Mouse (Mus musculus): ENCODE results near the gene Zbtb16. TPM values are rescaled to one million over a fixed set of nuclear protein-coding genes. Genes with fewer than 3 reads are reported as not detected.

Zbtb16 gene
- 2.2 and 4.0 TPM in 2 replicates for polyA plus RNA-seq (2012; rRNA removed)

DNA sequence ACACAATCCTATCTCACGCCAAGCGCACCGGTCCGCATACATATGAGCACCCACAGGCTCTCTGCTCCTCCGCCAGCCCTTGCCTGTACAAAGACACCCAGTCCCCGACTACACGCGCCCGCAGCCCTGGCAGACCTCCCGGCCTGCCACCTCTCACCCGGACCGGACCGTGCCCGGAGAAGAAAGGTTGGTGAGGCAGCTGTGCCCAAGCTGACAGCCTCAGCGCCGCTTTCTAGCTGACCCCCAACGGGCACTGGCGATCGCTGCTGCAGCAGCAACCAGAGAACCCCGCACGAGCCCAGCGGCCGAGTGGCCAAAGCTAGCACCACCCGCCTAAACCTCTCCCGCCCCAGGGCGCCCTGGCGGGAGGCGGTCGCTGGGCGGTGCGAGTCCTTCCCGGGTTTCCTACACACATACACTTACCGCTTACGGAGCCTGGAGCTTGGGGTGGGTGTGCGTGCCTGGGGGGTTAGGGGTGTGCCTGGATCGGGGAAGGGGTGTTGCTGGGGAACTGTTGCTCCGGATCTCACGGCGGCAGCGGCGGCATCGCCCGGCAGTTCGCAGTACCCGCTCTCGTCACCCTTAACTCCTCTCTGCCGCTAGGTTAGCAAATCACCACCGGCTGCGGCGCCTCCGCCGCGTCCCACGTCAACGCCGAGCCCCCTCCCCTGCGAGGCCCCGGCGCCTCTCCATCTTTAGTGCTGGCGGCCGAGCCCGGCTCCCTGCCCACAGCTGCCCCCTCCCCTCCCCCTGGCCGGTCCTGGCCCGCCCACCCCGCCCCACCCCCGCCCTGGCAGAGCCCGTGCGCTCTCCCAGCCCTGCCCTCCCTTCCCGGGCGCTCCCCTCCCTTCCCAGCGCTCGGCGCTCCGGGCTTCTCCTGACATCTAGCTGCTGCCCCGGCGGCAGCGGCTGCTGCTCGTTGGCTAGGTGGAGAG lies at the start of gene Zbtb16:
Gene Zbtb16 (minus strand): TSS at position 592 of the 935 bp plus-strand sequence.

DNA sequence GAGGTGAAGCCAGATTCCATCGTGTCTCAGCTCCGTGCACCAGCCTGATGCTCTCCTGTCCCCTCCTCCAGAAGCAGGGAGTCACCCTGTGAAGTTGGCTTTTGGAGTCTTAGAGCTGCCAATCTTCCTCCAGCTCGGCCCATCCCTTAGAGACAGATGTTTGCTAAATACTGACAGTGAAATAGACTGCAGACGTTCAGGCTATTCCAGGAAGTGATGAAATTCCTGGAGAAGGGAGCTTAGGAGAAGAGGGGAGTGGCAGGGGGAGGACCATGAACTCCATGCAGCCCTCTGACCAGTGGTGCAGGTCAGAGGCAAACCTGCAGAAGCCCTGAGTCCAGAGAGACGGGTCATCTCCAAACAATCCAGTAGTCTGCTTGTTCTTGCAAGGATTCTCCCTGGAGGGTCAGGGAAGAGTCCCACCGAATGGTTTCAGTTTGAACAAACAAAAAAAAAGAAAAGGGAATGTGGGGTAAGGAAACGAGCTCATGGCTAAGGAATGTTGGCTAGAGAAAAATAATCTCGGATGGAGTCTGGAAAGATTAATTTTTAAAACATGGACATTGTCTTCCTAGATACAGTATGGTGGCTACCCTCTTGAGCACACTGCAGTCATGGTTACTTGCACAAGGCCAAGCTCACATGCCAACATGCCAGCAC lies 231.0 kb downstream of the Zbtb16 start, which contains the start of gene Nnmt:
Gene Nnmt (minus strand): TSS at position 215 of the 660 bp plus-strand sequence.

Other genes starting within 250 kb of the Zbtb16 start
- gene Nnmt, start 231.1 kb downstream of the Zbtb16 start, polyA plus RNA-seq (2012; rRNA removed): 0.25 and 0.29 TPM in 2 replicates
- gene Htr3a, start 74.9 kb upstream of the Zbtb16 start, polyA plus RNA-seq (2012; rRNA removed): 0.01 TPM in 2 replicates
- gene Htr3b, start 128.8 kb upstream of the Zbtb16 start, polyA plus RNA-seq (2012; rRNA removed): 0.01 TPM in 1 of 2 replicates, not detected in the other
- gene Usp28, start 149.2 kb upstream of the Zbtb16 start, polyA plus RNA-seq (2012; rRNA removed): 4.4 and 4.9 TPM in 2 replicates
- gene Zw10, start 219.4 kb upstream of the Zbtb16 start, polyA plus RNA-seq (2012; rRNA removed): 11.2 and 11.8 TPM in 2 replicates
- gene Tmprss5, start 245.0 kb upstream of the Zbtb16 start, polyA plus RNA-seq (2012; rRNA removed): 0.01 TPM in 1 of 2 replicates, not detected in the other

Data from liver, embryonic 18 days (tissue).